Mouse (Mus musculus) cerebral cortex, adult 2 months (tissue): ENCODE results near the gene Chd9.

Source experiments
- WGBS: fragments of 180-500 bp; shearing (Covaris S2); methylation state at CpG from one replicate; pipeline ENCODE4 v1.1.7; 2018; 5-methylcytosine and 5-hydroxymethylcytosine counted together

Chd9 gene

DNA sequence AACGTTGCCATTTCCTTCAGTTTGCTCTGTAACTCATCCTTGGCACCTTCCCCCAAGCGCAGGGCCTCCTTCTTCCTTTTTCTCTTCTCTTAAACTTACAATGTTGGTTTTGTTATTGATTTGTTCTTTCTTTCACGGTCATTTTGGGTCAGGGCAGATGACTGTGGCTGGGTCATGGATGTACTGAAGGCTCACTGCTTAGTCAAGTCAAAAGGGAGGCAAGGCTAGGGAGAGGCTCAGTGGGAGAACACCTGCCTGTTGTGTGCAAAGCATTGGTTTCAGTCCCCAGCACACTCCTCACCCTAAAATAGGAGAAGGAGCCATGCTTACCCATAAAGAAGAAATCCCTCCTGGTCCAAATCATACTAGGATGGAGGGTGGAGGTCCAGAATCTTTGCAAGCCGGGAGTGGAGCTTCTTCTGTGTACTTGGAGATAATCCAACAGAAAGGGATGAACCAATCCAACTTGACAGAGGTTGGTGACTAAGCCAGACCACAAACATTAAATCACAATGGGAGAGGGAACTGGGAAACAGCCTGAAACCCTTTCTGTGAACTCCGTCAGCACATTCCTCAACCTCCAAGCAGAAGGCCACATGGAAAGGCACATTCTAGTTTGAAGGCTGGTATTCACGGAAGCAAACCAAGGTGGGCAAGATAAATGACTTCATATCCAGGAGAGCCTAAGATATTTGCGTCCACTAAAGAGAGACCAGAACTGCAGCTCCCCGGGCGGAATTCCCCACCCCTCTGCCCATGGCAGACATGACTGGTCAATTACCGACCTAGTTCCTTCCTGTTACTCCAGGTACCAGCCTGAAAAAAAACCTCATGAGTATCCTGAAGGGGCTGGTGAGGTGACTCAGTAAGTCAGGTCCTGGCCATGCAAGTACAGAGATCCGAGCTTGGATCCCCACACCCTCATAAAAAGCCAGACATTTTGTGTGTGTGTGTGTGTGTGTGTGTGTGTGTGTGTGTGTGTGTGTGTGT, 11.9 kb downstream of the Chd9 start:
- 78% methylated on average over 11 of the region's 11 CpGs for WGBS

DNA sequence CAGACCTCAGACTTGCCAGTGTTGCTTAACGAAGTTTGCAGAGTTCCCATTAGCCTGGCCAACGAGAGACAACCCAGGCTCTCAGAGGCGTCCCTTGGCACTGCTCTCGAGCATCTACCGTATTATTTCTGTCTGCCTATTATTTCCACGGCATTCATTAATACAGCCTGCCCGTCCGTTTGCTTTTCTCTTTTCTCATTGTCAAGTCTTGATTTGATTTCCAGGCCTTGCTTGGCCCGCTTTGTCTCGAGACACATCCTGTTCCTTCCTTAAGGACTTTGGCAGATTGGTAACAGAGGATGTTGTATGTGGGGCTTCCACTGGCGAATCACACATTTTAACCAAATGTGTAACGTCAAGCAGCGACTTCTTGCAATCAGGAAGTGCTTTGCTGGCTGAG, 13.2 kb downstream of the Chd9 start:
- 62% methylated on average over 13 of the region's 13 CpGs for WGBS

DNA sequence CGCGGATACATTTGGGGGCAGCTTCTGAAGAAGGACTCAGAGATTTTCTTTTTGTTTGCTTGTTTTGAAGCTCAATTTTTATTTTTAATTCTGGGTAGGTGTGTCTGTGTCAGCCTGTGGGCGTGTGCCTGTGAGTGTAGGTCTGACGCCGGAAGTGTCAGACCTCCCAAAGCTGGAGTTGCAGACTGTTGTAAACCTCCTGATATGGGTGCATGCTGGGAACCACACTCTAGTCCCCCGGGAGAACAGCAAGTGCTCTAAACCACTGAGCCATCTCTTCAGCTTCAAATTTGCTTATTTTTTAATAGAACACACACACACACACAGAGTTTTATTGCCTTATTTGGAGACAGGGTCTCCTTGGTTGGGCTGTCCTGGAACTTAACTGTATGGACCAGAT, 15.0 kb downstream of the Chd9 start:
- WGBS = 74% methylated on average over 6 of the region's 6 CpGs

DNA sequence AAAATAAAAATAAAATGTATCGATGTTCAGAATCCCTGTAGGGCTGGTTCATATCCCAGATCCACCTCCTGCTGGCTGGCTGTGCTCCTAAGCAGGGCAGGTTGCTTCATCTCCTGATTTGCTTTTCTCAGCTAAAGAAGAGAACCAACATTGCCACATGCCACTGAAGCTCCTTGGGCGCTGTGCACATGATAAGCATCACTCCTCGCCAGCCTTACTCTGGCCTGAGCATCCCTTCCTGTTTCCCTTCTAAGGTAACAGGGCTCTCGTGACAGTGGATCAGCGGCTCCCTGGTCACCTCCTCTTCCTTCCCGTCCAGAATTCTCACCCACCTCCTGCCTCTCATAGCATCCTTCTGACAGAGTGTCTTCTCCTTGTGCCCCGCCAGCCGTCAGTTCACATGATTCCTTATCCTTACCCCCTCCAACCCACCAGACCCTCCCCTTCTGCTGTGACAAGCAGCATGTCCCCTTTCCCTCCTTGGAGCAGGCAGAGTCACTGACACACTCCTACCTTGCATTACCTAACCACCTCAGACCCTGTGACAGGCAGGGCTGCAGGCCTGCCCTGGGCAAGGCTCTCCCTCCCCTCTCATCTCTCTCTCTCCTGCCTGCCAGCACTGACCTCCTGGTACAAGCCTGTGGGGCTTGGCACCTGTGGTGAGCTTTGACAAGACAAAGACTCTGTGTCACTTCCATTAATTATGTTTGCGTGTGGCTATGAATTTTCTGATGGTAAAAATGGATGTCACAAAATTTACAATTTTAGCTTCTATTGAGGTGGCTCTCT, 16.2 kb downstream of the Chd9 start:
- 61% methylated on average over 9 of the region's 9 CpGs for WGBS

DNA sequence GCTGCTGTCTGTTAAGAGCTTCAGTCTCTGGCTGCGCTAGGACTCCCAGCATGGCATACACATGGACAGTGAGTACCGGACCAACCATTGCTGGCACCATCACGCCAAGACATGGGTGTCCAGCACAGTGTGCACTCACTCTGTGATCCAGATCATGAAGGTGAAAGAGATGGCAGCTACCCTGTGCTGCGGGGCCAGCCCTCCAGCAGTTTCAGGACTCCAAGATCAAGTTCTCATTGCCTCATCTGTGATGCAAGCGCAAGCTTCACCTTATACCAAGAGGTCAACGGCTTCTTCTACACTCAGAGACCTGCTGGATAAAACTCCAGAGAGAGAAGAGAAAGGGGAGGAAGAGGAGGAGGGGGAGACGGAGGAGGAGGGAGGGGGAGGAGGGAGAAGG, 19.8 kb downstream of the Chd9 start:
- WGBS = 91% methylated on average over 7 of the region's 7 CpGs

DNA sequence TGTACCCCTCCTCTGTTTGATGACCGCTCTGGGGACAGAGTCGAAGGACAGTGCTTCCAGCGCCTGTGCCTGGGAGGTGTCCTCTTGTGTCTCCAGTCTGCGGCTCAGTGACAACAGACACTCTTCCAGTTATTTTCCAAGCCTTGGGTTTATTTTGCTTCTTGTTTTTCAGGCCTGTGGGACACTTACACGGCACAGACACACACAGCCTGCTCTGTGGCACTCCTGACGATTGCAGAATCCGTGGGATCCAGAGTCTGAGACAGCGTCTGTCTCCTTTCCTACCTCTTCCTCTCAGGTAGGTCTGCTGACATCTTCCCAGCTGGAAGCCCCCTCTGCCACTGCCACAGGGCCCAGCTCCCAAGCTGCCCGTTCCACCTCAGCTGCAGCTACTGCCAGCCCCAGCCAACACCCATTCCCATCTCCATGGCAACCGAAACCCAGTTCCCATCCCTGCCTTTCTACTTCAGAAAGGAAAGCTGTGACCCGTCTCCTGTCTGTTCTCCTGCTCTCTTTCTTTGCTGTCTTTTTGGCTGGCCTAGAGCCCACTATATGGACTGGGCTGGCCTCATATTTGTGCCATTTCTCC, 21.4 kb downstream of the Chd9 start:
- 43% methylated on average over 11 of the region's 11 CpGs for WGBS

DNA sequence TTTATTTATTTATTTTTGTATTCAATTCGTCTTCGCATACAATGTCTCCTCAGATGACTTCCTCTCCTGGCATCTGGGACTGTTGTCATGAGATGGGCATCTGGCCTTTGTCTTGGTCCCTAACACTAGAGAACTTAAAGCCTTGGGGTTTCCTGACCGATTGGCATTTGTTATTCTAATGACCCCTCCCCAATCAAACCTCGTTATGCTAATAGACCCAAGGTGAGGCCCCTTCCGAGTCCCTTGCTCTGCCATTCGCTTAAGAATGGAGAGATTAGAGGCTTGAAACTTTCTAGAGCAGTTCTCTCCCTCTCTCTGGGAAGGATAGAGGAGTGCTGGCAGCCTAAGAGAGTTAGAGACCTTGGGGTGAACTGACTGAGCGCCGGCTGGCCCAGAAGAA, 23.4 kb downstream of the Chd9 start:
- WGBS = 80% methylated on average over 8 of the region's 8 CpGs

DNA sequence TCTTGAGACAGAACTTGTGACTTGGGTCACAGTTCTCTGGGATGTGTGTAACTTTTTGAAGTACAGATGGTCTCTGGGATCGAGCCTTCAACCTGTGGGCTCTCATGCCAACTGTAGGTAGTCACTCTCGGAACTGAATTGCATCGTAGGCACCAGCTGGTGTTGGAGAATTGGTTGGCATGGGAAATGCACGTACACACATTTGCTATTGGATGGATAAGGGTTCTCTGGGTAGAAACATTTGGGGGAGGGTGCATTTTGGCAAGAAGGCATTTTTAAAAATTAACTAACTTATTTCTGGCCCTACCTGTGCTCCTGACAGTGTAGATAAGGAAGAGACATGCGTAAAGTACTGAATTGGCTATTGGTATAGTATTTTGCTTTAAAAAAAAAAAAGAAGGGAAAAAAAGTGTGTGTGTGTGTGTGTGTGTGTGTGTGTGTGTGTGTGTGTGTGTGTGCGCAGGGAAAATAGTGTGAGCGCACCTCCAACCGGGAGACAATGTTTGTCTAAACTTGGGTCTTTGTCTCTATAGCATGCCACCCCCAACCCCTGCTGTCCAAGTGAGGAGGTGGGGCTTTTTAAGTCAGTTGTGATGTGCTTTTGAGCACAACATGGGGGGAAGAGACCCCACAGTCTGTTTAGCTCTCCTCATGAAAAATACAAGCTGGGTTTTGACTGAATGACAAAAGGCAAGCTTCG, 26.0 kb downstream of the Chd9 start:
- WGBS = 47% methylated on average over 9 of the region's 9 CpGs

DNA sequence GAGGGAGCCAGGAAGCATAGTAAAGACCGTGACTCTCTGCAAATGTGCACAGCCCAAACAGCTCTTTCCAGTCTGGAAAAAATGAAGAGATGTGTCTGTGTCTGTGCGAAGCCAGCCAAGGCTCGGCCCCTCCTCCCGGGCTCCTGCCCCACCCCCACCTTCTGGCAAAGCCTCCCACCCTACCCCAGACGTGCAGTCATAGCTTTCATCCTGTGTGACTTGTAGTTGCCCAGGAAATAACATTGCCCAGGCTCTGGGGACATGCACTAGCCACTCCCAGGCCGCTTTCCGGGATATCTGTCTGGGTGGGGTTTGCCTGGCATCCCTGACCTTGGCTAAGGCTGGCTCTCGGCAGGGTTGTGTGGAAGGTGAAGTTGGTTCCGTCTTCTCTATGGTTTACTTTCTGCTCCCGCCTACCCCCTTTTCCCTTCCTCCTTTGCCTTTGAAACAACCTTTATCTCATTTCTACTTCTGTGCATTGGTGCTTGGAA, 26.6 kb downstream of the Chd9 start:
- 27% methylated on average over 10 of the region's 10 CpGs for WGBS

DNA sequence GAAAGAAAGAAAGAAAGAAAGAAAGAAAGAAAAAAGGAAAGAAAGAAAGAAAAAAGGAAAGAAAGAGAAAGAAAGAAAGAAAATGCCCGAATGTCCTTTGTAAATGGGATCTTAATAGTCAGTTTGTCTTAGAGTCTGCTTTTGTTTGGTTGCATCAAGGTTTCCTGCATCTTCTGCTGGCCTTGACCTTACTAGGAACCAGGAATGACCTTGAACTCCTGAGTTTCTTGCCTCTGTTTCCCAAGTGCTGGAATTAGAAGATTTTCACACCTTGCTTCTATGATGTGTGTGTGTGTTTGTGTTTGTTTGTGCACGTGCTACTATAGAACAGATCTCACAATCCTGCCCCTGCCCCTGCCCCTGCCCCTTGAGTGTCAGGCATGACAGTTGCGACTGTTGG, 28.0 kb downstream of the Chd9 start:
- WGBS = 95% methylated on average over 3 of the region's 3 CpGs

DNA sequence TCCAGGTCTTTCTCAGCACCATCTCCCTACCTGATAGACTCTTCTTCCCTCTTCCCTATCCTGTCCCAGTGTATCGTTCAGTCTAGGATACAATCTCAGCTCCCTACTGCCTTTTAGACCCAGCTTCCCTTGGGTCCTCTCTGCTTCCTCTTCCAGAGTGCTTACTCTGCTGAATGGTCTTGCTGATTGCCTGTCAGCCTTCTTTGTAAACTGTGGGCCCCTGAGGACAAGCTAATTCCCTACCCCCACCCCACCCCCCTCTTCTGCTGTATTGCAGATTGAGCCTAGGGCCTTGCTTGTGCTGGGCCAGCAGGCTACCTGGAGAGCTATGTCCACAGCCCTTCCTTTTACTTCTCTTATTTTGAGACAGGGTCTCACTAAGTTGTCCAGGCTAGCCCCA, 28.8 kb downstream of the Chd9 start:
- WGBS = 72% methylated on average over 1 of the region's 1 CpGs

DNA sequence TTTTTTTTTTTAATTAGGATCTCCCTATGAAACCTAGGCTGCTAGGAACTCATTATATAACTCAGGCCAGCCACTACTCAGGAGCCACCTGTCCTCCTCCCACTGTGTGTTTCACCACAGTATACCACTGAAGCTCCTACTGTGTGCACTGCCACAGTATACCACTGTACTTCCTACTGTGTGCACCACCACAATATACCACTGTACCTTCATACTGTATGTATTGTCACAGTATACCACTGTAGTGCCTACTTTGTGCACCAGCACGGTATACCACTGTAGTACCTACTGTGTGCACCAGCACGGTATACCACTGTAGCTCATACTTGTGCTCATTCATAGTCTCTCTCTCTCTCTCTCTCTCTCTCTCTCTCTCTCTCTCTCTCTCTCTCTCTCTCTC, 29.9 kb downstream of the Chd9 start:
- WGBS = 96% methylated on average over 2 of the region's 2 CpGs

DNA sequence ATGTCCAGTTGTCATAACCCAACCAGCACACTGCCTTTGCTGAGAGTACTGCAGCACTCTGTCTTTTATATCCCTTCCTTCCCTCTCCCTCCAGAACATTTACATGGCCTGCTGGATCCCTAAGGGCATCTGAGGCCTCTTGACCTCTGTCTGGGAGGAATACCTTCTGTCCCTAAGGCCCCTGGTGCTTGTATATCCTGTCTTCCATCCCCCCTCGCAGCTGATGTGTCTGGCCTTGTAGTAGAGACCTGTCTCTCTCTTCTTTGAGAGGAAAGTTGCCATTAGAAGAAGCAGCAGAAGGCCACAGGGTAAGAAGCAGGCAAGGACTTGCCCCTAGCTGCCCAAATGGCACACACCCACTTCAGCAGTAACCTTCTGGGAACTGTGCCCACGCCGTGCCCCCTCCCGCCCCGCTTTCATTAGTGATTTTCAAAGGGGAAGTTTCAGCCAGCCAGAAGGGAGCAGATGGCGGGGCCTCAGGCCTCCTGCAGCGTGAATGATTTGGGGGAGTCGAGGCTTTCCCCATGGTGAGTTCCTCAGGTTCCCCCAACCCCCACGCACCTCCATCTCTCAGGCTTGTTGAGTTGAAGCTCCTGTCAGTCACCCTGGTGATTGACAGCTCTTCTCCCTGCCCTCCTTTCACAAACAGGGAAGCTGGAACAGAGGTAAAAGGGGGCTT, 33.3 kb downstream of the Chd9 start:
- 34% methylated on average over 9 of the region's 9 CpGs for WGBS

DNA sequence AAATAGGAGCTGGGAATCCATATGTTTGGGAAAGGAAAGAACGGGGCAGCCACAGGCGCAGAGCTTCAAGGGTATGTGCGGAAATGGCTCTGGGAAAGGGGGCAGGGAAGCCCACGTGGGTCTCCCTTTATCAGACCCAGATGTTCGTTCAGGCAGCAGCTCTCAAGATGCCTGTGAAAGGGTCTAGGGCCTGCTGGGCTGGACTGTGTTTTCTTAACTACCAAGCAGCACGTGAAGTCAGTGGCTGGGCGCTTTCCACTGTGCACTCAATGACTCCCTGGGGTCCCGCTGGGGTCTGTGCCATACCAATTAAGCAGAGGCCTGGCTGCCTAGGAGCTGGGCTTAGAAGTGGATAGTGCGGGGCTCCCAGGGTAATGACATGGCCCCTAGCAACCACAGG, 33.9 kb downstream of the Chd9 start:
- 51% methylated on average over 9 of the region's 9 CpGs for WGBS

DNA sequence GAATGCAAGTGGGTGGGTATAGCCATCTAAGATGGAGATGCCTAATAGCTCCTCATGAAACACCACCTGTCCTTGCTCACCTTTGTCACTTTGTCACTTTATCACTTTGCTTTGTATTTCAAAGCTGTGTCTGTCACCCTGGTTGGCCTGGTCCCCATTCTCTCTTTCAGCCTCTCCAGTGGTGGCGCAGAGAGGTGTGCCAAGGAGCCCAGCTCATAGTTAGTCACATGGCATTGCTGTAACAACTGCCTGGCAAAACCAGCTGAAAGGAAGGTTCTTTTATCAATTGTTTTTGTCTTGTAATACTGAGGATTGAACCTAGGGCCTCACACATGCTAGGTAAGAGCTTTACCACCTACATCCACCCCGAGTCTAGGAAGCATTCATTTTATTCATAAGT, 38.9 kb downstream of the Chd9 start:
- 94% methylated on average over 2 of the region's 2 CpGs for WGBS

DNA sequence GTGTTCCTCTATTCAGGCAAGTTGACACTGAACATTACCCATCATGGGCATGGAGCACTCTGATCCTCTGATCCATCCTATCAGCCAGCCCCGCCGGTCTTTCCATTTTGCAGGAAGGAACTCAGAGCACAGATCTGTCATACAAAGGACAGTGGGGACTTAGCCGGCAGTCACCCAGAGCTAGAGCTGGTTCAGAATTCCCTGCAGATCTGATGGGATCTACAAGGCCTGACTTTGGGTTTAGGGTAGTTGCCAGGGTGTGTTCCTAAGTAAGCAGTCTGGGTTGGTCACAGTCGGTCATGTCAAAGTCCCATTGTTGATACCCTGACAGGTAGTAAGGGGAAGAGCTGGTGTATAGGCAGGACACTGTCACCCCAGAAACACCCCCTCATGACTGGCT, 39.8 kb downstream of the Chd9 start:
- 76% methylated on average over 4 of the region's 4 CpGs for WGBS

DNA sequence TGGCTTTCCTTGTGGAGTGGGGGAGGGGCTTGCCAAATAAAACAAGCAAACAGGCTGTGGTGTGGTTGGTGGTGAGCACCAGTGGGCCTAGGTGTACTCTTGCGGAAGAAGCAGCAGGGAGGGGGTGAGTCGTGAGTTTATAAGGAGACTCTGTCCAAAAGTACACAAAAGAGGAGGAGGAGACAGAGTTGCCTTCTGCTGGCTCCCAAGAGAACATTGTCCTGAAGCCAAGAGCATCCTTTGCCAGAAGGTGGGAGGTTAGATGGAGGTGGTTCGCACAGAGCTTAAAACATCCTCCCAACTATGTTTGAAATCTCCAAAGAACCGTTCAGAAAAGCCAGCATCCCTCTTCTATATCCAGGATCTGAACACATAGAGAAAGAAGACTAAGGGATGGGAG, 40.2 kb downstream of the Chd9 start:
- WGBS = 39% methylated on average over 4 of the region's 4 CpGs

DNA sequence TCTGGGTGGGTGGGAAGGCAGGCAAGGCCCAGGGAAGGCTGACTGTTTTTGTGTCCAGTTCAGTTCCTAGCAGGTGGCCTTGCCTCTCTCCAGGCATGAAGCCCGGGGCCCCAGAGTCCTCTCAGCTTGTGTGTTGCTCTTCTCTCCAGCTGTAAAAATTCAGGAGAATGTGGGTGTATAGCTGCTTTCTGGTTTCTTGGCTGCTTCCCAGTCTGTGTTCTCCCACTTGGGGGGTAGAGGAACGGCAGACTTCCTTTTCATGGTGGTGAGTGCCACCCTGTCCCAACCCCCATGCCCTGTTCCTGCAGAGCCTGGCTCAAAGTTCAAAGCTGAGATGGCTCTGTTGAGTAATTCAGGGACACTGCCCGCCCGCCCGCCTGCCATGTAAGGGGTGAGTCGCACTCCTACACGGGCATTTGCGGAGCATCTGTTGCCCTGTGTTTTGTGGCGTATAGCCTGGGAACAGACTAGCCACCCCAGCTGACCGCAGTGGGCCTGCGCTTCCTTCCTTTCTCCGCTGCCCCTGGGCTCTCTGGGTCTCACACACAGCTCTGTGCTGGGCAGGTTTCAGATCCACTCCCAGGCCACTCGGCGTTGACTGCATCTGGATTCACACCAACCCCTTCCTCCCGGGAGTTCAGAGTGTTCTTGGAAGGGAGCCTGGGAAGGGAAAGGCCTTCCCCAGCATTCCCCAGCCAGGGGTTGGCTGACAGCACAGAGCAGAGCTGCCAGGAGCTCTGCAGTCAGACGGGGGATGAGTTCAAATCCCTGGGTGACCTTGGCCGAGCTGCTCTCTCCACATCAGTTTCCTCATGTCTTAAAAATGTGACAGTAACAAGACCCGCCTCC, 41.1 kb downstream of the Chd9 start:
- WGBS = 16% methylated on average over 18 of the region's 18 CpGs

DNA sequence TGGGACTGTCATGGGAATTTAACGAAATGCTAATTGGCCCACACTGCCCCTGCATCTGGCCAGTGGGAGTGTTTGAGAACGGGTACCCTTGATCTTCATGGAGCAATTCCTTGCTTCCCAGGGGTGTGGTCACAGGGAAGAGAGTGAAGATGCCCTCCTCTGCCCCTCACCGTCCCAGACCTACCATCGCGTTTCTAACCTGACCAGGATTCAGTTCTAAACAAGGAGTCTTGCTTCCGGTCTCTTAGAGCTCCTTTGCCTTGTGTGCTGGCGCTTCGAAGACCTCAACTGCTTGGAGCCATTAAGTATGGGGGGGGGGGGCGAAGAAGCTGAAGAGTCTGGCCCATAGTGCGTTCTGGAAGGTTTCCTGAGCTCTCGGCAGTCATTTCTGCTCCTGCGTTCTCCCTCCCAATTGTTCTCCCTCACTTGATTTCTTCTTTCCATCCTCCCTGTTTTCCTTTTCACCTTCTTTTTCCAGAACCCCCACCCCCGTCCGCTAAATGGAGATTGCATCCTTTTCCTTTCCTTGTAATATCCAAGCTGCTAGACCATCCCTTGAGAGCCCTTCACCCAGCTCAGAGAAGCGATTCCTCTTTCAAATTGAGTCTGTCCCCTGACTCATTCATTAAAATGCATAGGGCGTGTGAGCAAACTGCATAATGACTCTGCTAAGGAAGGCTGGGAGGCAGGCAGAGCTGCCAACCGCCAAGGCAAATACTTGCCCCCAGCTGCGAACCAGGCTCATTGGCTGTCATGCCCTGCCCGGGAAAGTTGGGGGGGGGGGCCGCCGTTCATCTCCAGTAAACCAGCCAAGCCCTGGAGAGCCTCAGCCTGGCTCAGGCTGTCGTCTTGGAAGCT, 42.0 kb downstream of the Chd9 start:
- 12% methylated on average over 22 of the region's 22 CpGs for WGBS
